Comparison of ENCODE assay signal across 9 mouse cellular contexts in genomic region chr3:31015682-31016443, GRCm38 (mm10). TPM values are rescaled to one million over a fixed set of nuclear protein-coding genes. Genes with fewer than 3 reads are reported as not detected.
A peak's percentile ranks its signal among the peaks of the same experiment; 100 is the strongest.
ATAC-seq and TF ChIP-seq lines count a peak whose summit lies in the region.
"Had no signal": no experiment of that assay in that cellular context is flagged by ENCODE, and none has a peak within 500 bp of the region (broad histone marks: within the 10 kb centered on the region; RNA-seq: fewer than 3 reads in every experiment).

No protein-coding gene starts in this region.

- H3K4me3 ChIP-seq in hindbrain, embryonic 16.5 days (ENCODE audit: low read length): no peak overlapping the region
- no peak overlapping the region for H3K4me3 ChIP-seq in hindbrain, embryonic 13.5 days
- H3K4me3 ChIP-seq in E14TG2a.4 (replicated peaks; ENCODE audit: low read length) (peak overlapping the region; percentile 75), ES-Bruce4 (ENCODE audit: low read depth, low read length) (peak overlapping the region; percentile 50)
- H3K4me3 ChIP-seq in intestine, embryonic 16.5 days (ENCODE audit: low read length): no peak overlapping the region
- H3K4me3 ChIP-seq in liver, embryonic 12.5 days: no peak overlapping the region
- H3K4me3 ChIP-seq: heart, embryonic 13.5 days; neural tube, embryonic 15.5 days had no signal

- H3K36me3 ChIP-seq in hindbrain, embryonic 16.5 days (ENCODE audit: control insufficient read depth, insufficient read depth, low read length): no peaks in the 10 kb centered on the region
- 0 out of 2 replicates have a peak, but pooled peaks cover 2% of the 10 kb centered on the region for H3K36me3 ChIP-seq in hindbrain, embryonic 13.5 days
- H3K36me3 ChIP-seq in E14TG2a.4 (ENCODE audit: insufficient read depth, low read length) (peaks cover 22% of the 10 kb centered on the region), ES-Bruce4 (ENCODE audit: control insufficient read depth, insufficient read depth, low read length, poor library complexity, severe bottlenecking) (peaks cover 2% of the 10 kb centered on the region; the same call in 1 of the 2 replicates)
- H3K36me3 ChIP-seq in intestine, embryonic 16.5 days (ENCODE audit: control insufficient read depth, insufficient read depth, low read length): peaks cover 5% of the 10 kb centered on the region; the same call in 1 of the 2 replicates
- H3K36me3 ChIP-seq in liver, embryonic 12.5 days: peaks cover 7% of the 10 kb centered on the region; the same call in 1 of the 2 replicates

- no peak for TF ChIP-seq EP300 in ES-Bruce4 (IDR thresholded peaks at IDR 0.05; ENCODE audit: insufficient read depth, low read depth, low read length)

- no peaks in the 10 kb centered on the region for H3K27me3 ChIP-seq in hindbrain, embryonic 16.5 days (replicated peaks; ENCODE audit: control insufficient read depth, insufficient read depth, low read length)
- no peaks in the 10 kb centered on the region for H3K27me3 ChIP-seq in hindbrain, embryonic 13.5 days
- no peaks in the 10 kb centered on the region for H3K27me3 ChIP-seq in E14TG2a.4 (ENCODE audit: insufficient read depth, low read length)
- no peaks in the 10 kb centered on the region for H3K27me3 ChIP-seq in ES-Bruce4 (ENCODE audit: control insufficient read depth, insufficient read depth, low read length, poor library complexity, severe bottlenecking)
- no peaks in the 10 kb centered on the region for H3K27me3 ChIP-seq in intestine, embryonic 16.5 days (replicated peaks; ENCODE audit: control insufficient read depth, insufficient read depth, low read length)
- H3K27me3 ChIP-seq in liver, embryonic 12.5 days (replicated peaks): no peaks in the 10 kb centered on the region
- H3K27me3 ChIP-seq: heart, embryonic 13.5 days; neural tube, embryonic 15.5 days had no signal

- no peak overlapping the region for H3K4me2 ChIP-seq in hindbrain, embryonic 16.5 days (ENCODE audit: low read length)
- H3K4me2 ChIP-seq in hindbrain, embryonic 13.5 days: no peak overlapping the region
- no peak overlapping the region for H3K4me2 ChIP-seq in intestine, embryonic 16.5 days (ENCODE audit: low read depth, low read length)
- H3K4me2 ChIP-seq in liver, embryonic 12.5 days: no peak overlapping the region
- H3K4me2 ChIP-seq: heart, embryonic 13.5 days; neural tube, embryonic 15.5 days had no signal

- no peak overlapping the region for H3K9ac ChIP-seq in hindbrain, embryonic 16.5 days (ENCODE audit: low read depth, low read length)
- no peak overlapping the region for H3K9ac ChIP-seq in hindbrain, embryonic 13.5 days
- H3K9ac ChIP-seq in ES-Bruce4 (ENCODE audit: low read depth, poor library complexity, severe bottlenecking): peak overlapping the region; percentile 51
- H3K9ac ChIP-seq in intestine, embryonic 16.5 days (ENCODE audit: low read depth, low read length): no peak overlapping the region
- no peak overlapping the region for H3K9ac ChIP-seq in liver, embryonic 12.5 days
- H3K9ac ChIP-seq: heart, embryonic 13.5 days; neural tube, embryonic 15.5 days had no signal

- TF ChIP-seq POLR2A in ES-Bruce4 (IDR thresholded peaks at IDR 0.05; ENCODE audit: insufficient read depth, low read length): no peak

- TF ChIP-seq CTCF in E14TG2a.4 (conservative IDR thresholded peaks at IDR 0.05; ENCODE audit: low read length) (no peak), ES-Bruce4 (IDR thresholded peaks at IDR 0.05; ENCODE audit: low read depth, low read length) (no peak)

- ATAC-seq in hindbrain, embryonic 16.5 days: peak; percentile 35; the same call in 1 of the 2 replicates
- no peak for ATAC-seq in hindbrain, embryonic 13.5 days (ENCODE audit: low FRiP score)
- ATAC-seq in intestine, embryonic 16.5 days: peak; percentile 54
- ATAC-seq in liver, embryonic 12.5 days: no peak
- no peak for ATAC-seq in monocyte, adult 5-6 weeks (replicated peaks; ENCODE audit: insufficient number of reproducible peaks, low FRiP score, low TSS enrichment, poor library complexity, severe bottlenecking)

- no peaks in the 10 kb centered on the region for H3K9me3 ChIP-seq in hindbrain, embryonic 16.5 days (ENCODE audit: control insufficient read depth, low read length)
- H3K9me3 ChIP-seq in hindbrain, embryonic 13.5 days: no peaks in the 10 kb centered on the region
- no peaks in the 10 kb centered on the region for H3K9me3 ChIP-seq in E14TG2a.4 (ENCODE audit: low read length)
- no peaks in the 10 kb centered on the region for H3K9me3 ChIP-seq in ES-Bruce4 (replicated peaks; ENCODE audit: control insufficient read depth, insufficient read depth, low read length, poor library complexity, severe bottlenecking)
- H3K9me3 ChIP-seq in intestine, embryonic 16.5 days (ENCODE audit: control insufficient read depth, low read length): no peaks in the 10 kb centered on the region
- no peaks in the 10 kb centered on the region for H3K9me3 ChIP-seq in liver, embryonic 12.5 days (replicated peaks)
- H3K9me3 ChIP-seq: heart, embryonic 13.5 days; neural tube, embryonic 15.5 days had no signal

- peaks cover 2% of the 10 kb centered on the region for H3K4me1 ChIP-seq in hindbrain, embryonic 16.5 days (ENCODE audit: control insufficient read depth, insufficient read depth, low read depth, low read length)
- peaks cover 22% of the 10 kb centered on the region for H3K4me1 ChIP-seq in hindbrain, embryonic 13.5 days (replicated peaks)
- H3K4me1 ChIP-seq in E14TG2a.4 (replicated peaks; ENCODE audit: low read depth, low read length) (peaks cover 95% of the 10 kb centered on the region), ES-Bruce4 (ENCODE audit: control insufficient read depth, insufficient read depth, low read length) (peaks cover 12% of the 10 kb centered on the region)
- H3K4me1 ChIP-seq in intestine, embryonic 16.5 days (ENCODE audit: control insufficient read depth, insufficient read depth, low read length): peaks cover 24% of the 10 kb centered on the region
- H3K4me1 ChIP-seq in liver, embryonic 12.5 days: 0 out of 2 replicates have a peak, but pooled peaks cover 3% of the 10 kb centered on the region

- WGBS in hindbrain, embryonic 16.5 days: 69% methylated on average over 10 of the region's 10 CpGs
- WGBS in hindbrain, embryonic 13.5 days: 85% methylated on average over 10 of the region's 10 CpGs
- WGBS in intestine, embryonic 16.5 days: 63% methylated on average over 10 of the region's 10 CpGs
- WGBS in liver, embryonic 12.5 days (ENCODE audit: insufficient replicate concordance): 78% methylated on average over 10 of the region's 10 CpGs

- H3K27ac ChIP-seq in hindbrain, embryonic 16.5 days (ENCODE audit: low read depth, low read length): peak overlapping the region; percentile 16; the same call in 1 of the 2 replicates
- H3K27ac ChIP-seq in hindbrain, embryonic 13.5 days: no peak overlapping the region
- H3K27ac ChIP-seq in ES-Bruce4 (ENCODE audit: insufficient read depth, low read length): peak overlapping the region; percentile 9; the same call in 1 of the 2 replicates
- H3K27ac ChIP-seq in intestine, embryonic 16.5 days (ENCODE audit: low read length): peak overlapping the region; percentile 50
- no peak overlapping the region for H3K27ac ChIP-seq in liver, embryonic 12.5 days
- H3K27ac ChIP-seq: heart, embryonic 13.5 days; neural tube, embryonic 15.5 days had no signal

RNA-seq across cellular contexts. Expression of gene Prkci, which starts 20.3 kb away (rescaled TPM):
- polyA plus RNA-seq in hindbrain, embryonic 16.5 days (2015; fragmentation: Nextera tagmentation; extraction: Ambion mirVana): 25.3 and 27.9 TPM in 2 replicates
- 23.9 and 24.7 TPM in 2 replicates for polyA plus RNA-seq in hindbrain, embryonic 13.5 days (2015; fragmentation: Nextera tagmentation; extraction: Ambion mirVana)
- 221 and 240 TPM in 2 replicates for polyA plus RNA-seq in ES-Bruce4 (2011; ENCODE audit: insufficient read depth, insufficient read length, low read depth, missing spikeins)
- polyA plus RNA-seq in intestine, embryonic 16.5 days (2015; fragmentation: Nextera tagmentation; extraction: Ambion mirVana): 24.6 and 29.1 TPM in 2 replicates
- 12.5 TPM in 2 replicates for polyA plus RNA-seq in liver, embryonic 12.5 days (2016; fragmentation: Nextera tagmentation; extraction: Ambion mirVana)
- 7.7 to 11.1 TPM (median 9.3 TPM) in 3 replicates for total RNA-seq in monocyte, adult 5-6 weeks (2017)

RNA-seq across cellular contexts. Expression of gene Phc3, which starts 46.6 kb away (rescaled TPM):
- 7.0 TPM in 2 replicates for polyA plus RNA-seq in hindbrain, embryonic 16.5 days (2015; fragmentation: Nextera tagmentation; extraction: Ambion mirVana)
- 7.5 and 8.1 TPM in 2 replicates for polyA plus RNA-seq in hindbrain, embryonic 13.5 days (2015; fragmentation: Nextera tagmentation; extraction: Ambion mirVana)
- polyA plus RNA-seq in ES-Bruce4 (2011; ENCODE audit: insufficient read depth, insufficient read length, low read depth, missing spikeins): 18.4 and 20.6 TPM in 2 replicates
- polyA plus RNA-seq in intestine, embryonic 16.5 days (2015; fragmentation: Nextera tagmentation; extraction: Ambion mirVana): 4.2 and 4.5 TPM in 2 replicates
- polyA plus RNA-seq in liver, embryonic 12.5 days (2016; fragmentation: Nextera tagmentation; extraction: Ambion mirVana): 2.8 and 3.2 TPM in 2 replicates
- 22.7 to 46.5 TPM (median 29.5 TPM) in 3 replicates for total RNA-seq in monocyte, adult 5-6 weeks (2017)

Comparison
In these comparisons a context has a peak if more than half of its experiments do, and no peak if none do; other contexts are left out.
1. ATAC-seq: peak in hindbrain, embryonic 16.5 days (single experiment) and intestine, embryonic 16.5 days (single experiment); none in hindbrain, embryonic 13.5 days (single experiment), liver, embryonic 12.5 days (single experiment) and monocyte, adult 5-6 weeks (single experiment).
2. H3K27ac ChIP-seq: peak in hindbrain, embryonic 16.5 days (single experiment), ES-Bruce4 (single experiment) and intestine, embryonic 16.5 days (single experiment); none in hindbrain, embryonic 13.5 days (single experiment) and liver, embryonic 12.5 days (single experiment).
3. H3K4me3 ChIP-seq: peak in E14TG2a.4 (single experiment) and ES-Bruce4 (single experiment); none in hindbrain, embryonic 16.5 days (single experiment), hindbrain, embryonic 13.5 days (single experiment), intestine, embryonic 16.5 days (single experiment) and liver, embryonic 12.5 days (single experiment).